Mouse (Mus musculus) heart, adult 2 months (tissue): ENCODE measurements around the gene Hapln3. TPM values are rescaled to one million over a fixed set of nuclear protein-coding genes. Genes with fewer than 3 reads are reported as not detected.

Experiments used
- DNase-seq, 2 experiments: peaks; one replicate each; pipeline ENCODE4 v3.0.0; 2021
- H3K27ac ChIP-seq: fragments of 200-600 bp; 2 replicates; pipeline ENCODE4 v1.8.1; 2022
- H3K27me3 ChIP-seq: fragments of 200-500 bp; 2 replicates; pipeline ENCODE4 v1.6.1; 2012; ENCODE audit warnings: mild to moderate bottlenecking, low read length, inconsistent platforms, mixed read lengths; ENCODE audit not compliant: control insufficient read depth, insufficient read depth
- H3K36me3 ChIP-seq: fragments of 200-500 bp; 2 replicates; pipeline ENCODE4 v1.6.1; 2012; ENCODE audit warnings: low read length, inconsistent platforms; ENCODE audit not compliant: control insufficient read depth, insufficient read depth
- H3K4me1 ChIP-seq: fragments of 200-500 bp; 2 replicates; pipeline ENCODE4 v1.6.1; 2011; ENCODE audit warnings: low read length; ENCODE audit not compliant: control insufficient read depth, insufficient read depth
- H3K4me3 ChIP-seq: fragments of 200-600 bp; 2 replicates; pipeline ENCODE4 v1.8.1; 2022
- H3K79me2 ChIP-seq: fragments of 200-500 bp; replicated peaks from 2 replicates; pipeline ENCODE4 v1.6.1; 2012; ENCODE audit warnings: mild to moderate bottlenecking, inconsistent platforms, low read length, moderate library complexity, mixed read lengths; ENCODE audit not compliant: control insufficient read depth, insufficient read depth
- H3K9ac ChIP-seq: fragments of 200-500 bp; 2 replicates; pipeline ENCODE4 v1.6.1; 2012; ENCODE audit warnings: low read depth, mild to moderate bottlenecking, control low read depth, inconsistent platforms, low read length, mixed read lengths
- CTCF ChIP-seq: fragments of 200-600 bp; IDR thresholded peaks from 2 replicates; pipeline ENCODE4 v1.8.1; 2022; ENCODE audit warnings: antibody characterized with exemption, mild to moderate bottlenecking, moderate library complexity
- EP300 ChIP-seq: fragments of 200-500 bp; IDR thresholded peaks from 2 replicates; pipeline ENCODE4 v1.6.1; 2011; ENCODE audit warnings: low read depth, low read length, control low read depth; ENCODE audit not compliant: insufficient read depth
- POLR2A ChIP-seq: fragments of 200-500 bp; IDR thresholded peaks from 2 replicates; pipeline ENCODE4 v1.6.1; 2011; ENCODE audit warnings: mild to moderate bottlenecking, low read depth, low read length, control low read depth; ENCODE audit not compliant: insufficient read depth
- WGBS: fragments of 180-500 bp; shearing (Covaris S2); methylation state at CpG from one replicate; pipeline ENCODE4 v1.1.7; 2018; 5-methylcytosine and 5-hydroxymethylcytosine counted together
- intact Hi-C: fragments of 180-260 bp; cut with DNase I; formaldehyde crosslinking; loops from one replicate; pipeline ENCODE4 v1.15.1; 2025
- polyA plus RNA-seq: library from polyadenylated mRNA; depleted of rRNA; stranded (reverse); fragments of >200 nt; gene quantifications from 2 replicates; pipeline ENCODE4 v1.2.3, GENCODE M21; 2012
- total RNA-seq, 2 experiments: library from RNA; stranded (reverse); gene quantifications; 2 replicates each; pipeline ENCODE4 v1.2.3; 2021

Hapln3 gene
- total and polyA plus RNA-seq, 3 experiments: 0.14 to 0.57 (median 0.18) TPM

DNA sequence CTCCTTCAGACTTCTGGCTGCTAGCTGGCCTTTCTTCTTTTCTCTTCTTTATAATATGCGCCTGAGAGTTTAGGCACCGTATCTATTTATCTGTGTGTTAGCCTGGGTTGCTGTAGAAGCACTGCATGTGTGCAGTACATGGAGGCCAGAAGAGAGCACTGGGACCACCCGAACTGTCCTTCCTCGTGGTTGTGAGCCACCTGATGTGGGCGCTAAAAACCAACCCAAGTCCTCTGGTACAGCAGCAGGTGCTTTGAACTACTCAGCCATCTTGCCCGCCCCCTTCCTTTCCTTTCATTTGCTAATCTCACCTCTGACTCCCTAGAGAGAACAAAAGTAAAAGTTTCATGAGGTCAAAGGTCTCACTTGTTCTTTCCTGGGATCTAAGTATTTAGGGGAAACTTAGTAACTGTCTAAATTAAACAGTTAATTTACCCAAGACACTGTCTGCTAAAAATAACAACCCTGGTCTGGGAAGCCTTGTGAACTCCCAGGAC, 8.6 kb upstream of the Hapln3 start:
- no peak overlapping the region for H3K4me3 ChIP-seq

DNA sequence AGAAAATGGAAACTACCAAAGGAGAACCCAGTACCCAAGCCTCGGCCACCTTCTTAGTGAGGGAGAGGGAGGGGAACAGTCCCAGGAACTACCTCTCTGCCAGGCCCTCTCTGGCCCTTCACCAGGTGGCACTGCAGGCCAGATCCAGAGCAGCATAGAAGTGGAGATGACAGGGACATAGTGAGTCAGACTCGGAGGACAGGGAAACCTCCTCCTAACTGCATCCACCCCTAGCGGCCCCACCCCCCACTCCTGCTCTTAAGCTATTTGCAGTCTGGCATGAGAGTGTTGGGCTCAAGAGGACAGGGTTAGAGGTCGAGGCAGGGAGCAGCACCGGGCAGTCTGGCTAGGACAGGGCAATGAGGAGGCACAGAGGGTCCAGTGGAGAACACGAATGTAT, 2.6 kb upstream of the Hapln3 start:
- H3K27ac ChIP-seq: no peak overlapping the region
- no peak overlapping the region for H3K9ac ChIP-seq
- no peaks in the 10 kb centered on the region for H3K79me2 ChIP-seq
- H3K27me3 ChIP-seq: no peaks in the 10 kb centered on the region
- intact Hi-C loops: loop anchor here (5.0 kb wide), 1 partner anchor 211 kb away; no protein-coding TSS in a partner anchor
- H3K4me1 ChIP-seq: peaks cover 6% of the 10 kb centered on the region; the same call in 1 of the 2 replicates
- no peak for DNase-seq
- H3K36me3 ChIP-seq: no peaks in the 10 kb centered on the region
- H3K4me3 ChIP-seq: no peak overlapping the region
- 28% methylated on average over 6 of the region's 6 CpGs for WGBS
- TF ChIP-seq CTCF: peak; percentile 39
- TF ChIP-seq EP300: no peak
- no peak for TF ChIP-seq POLR2A

More for the DNA sequence above, 8.6 kb upstream of the Hapln3 start:
- 77% methylated on average over 6 of the region's 6 CpGs for WGBS
- no peak overlapping the region for H3K9ac ChIP-seq
- no peaks in the 10 kb centered on the region for H3K27me3 ChIP-seq
- TF ChIP-seq EP300 (no peak), POLR2A (no peak), CTCF (no peak)
- no peak for DNase-seq
- H3K27ac ChIP-seq: no peak overlapping the region
- no peaks in the 10 kb centered on the region for H3K79me2 ChIP-seq
- H3K4me1 ChIP-seq: peaks cover 2% of the 10 kb centered on the region; the same call in 1 of the 2 replicates
- H3K36me3 ChIP-seq: peaks cover 5% of the 10 kb centered on the region; the same call in 1 of the 2 replicates
- intact Hi-C loops: no loop called here

DNA sequence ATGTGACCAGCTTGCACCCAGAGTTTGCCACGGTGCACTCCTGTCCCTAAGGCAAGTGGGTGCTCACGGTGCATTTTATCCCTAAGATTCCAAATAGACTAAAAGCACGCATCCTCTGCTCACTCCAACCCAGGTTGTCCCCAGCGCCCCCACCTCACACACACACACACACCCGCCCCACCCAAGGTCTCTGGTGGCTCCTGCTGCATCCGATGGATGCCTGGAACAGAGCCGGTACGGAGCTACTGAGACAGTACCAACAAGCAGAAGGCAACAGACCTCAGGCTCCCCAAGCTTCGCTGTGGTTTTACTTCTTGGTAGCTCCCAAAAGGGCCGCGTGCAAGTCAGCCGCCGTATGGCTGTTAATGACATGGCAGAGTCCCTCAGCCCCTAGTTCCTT, 433 bp downstream of the Hapln3 start:
- no peaks in the 10 kb centered on the region for H3K27me3 ChIP-seq
- intact Hi-C loops: loop anchor here (5.0 kb wide), 1 partner anchor 208 kb away; no protein-coding TSS in a partner anchor
- H3K4me1 ChIP-seq: peaks cover 6% of the 10 kb centered on the region; the same call in 1 of the 2 replicates
- H3K36me3 ChIP-seq: no peaks in the 10 kb centered on the region
- 0 out of 2 replicates have a peak overlapping the region, but pooled peaks have one; percentile 4 for H3K9ac ChIP-seq
- H3K79me2 ChIP-seq: no peaks in the 10 kb centered on the region
- no peak overlapping the region; the same call in 1 of the 2 replicates for H3K27ac ChIP-seq
- peak overlapping the region; percentile 16; the same call in 1 of the 2 replicates for H3K4me3 ChIP-seq
- no peak for DNase-seq
- no peak for TF ChIP-seq EP300
- TF ChIP-seq POLR2A: no peak
- no peak for TF ChIP-seq CTCF
- 22% methylated on average over 13 of the region's 13 CpGs for WGBS

DNA sequence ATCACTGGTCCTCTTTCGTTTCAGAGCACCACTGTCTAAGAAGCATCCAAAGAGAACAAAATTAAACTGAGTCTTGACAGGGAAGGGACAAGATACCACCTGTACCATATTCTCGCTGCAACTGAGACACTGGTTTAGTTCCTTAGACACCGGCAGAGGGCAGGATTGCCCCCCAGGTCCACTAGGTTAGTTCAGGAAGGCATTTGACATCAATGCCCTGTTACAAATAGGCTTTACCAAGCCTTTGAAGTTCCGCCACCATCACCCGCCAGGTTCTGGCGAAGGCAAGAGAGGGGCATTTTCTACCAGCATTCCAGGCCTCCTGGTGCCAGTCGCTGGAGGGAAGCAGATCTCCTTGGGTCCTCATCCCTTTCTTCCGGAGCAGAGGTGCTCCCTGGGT, 935 bp downstream of the Hapln3 start:
- no peaks in the 10 kb centered on the region for H3K79me2 ChIP-seq
- no peak overlapping the region for H3K9ac ChIP-seq
- intact Hi-C loops: loop anchor here (5.0 kb wide), 1 partner anchor 208 kb away; no protein-coding TSS in a partner anchor
- DNase-seq: no peak
- H3K27ac ChIP-seq: no peak overlapping the region
- WGBS: 42% methylated on average over 8 of the region's 8 CpGs
- TF ChIP-seq POLR2A: no peak
- TF ChIP-seq EP300: no peak
- TF ChIP-seq CTCF: peak; percentile 53
- H3K4me1 ChIP-seq: peaks cover 6% of the 10 kb centered on the region; the same call in 1 of the 2 replicates
- H3K36me3 ChIP-seq: no peaks in the 10 kb centered on the region
- H3K4me3 ChIP-seq: no peak overlapping the region
- no peaks in the 10 kb centered on the region for H3K27me3 ChIP-seq

DNA sequence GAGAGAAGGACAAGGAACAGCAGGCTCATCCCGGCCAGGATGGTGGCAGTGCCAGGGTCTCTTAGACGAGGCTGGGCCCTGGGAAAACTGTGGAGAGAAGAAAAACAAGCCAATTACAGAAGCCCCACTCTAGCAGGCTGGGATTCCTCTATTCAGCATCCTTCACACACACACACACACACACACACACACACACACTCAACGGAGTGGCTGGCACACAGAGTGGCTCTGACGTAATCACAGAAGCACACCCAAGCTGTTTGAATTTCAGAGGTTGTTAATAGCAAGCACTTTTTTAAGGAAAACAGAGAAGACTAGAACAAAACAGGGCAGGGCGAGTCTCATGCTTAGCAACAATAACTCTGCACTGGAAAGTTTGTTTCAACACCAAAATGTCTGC, 7.4 kb downstream of the Hapln3 start:
- H3K27ac ChIP-seq: no peak overlapping the region
- no peaks in the 10 kb centered on the region for H3K36me3 ChIP-seq
- H3K4me1 ChIP-seq: no peaks in the 10 kb centered on the region
- no peaks in the 10 kb centered on the region for H3K27me3 ChIP-seq
- TF ChIP-seq CTCF (no peak), EP300 (no peak), POLR2A (no peak)
- no peaks in the 10 kb centered on the region for H3K79me2 ChIP-seq
- 66% methylated on average over 5 of the region's 5 CpGs for WGBS
- no peak for DNase-seq
- H3K9ac ChIP-seq: no peak overlapping the region
- intact Hi-C loops: no loop called here
- H3K4me3 ChIP-seq: no peak overlapping the region

DNA sequence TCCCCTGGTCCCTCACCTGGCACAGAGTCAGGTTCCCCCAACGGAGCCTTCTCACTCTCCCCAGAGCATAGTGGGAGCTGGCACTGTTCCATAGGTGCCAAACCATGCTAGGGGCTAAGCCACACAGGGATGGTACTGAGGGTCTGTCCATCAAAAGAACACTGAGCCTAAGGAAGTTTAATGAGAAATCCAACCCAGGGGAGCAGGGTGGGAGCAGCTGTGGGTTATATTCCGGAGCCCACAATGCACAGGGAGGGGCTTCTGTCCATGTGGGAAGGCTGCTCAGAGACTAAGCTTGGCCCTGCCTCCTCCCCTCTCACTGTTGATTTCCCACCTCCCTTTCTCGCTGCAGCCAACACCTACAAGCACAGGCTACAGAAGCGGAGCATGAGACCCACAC, 17.0 kb downstream of the Hapln3 start:
- WGBS: 48% methylated on average over 4 of the region's 4 CpGs
- intact Hi-C loops: no loop called here

More for the DNA sequence above, 17.0 kb downstream of the Hapln3 start:
- no peak for TF ChIP-seq CTCF
- TF ChIP-seq EP300: no peak
- no peak for TF ChIP-seq POLR2A
- no peaks in the 10 kb centered on the region for H3K4me1 ChIP-seq
- no peaks in the 10 kb centered on the region for H3K79me2 ChIP-seq
- H3K27ac ChIP-seq: no peak overlapping the region
- no peak overlapping the region for H3K9ac ChIP-seq
- DNase-seq: no peak
- H3K27me3 ChIP-seq: no peaks in the 10 kb centered on the region
- H3K36me3 ChIP-seq: no peaks in the 10 kb centered on the region
- no peak overlapping the region for H3K4me3 ChIP-seq
